Mouse (Mus musculus) liver, adult 2 months (tissue): Measurements from ENCODE around the gene Kcnj15. TPM values are rescaled to one million over a fixed set of nuclear protein-coding genes. Genes with fewer than 3 reads are reported as not detected.

ENCODE experiments used
- DNase-seq: peaks from one replicate; pipeline ENCODE4 v3.0.0-alpha.2; 2011; ENCODE audit warnings: low read depth, low spot score; ENCODE audit errors: extremely low read depth
- H3K27ac ChIP-seq: fragments of 200-500 bp; replicated peaks from 2 replicates; pipeline ENCODE4 v1.5.1; 2012; ENCODE audit warnings: low read depth, mild to moderate bottlenecking, control low read depth, inconsistent platforms, low read length; ENCODE audit not compliant: insufficient read depth
- H3K27me3 ChIP-seq: fragments of 200-500 bp; 2 replicates; pipeline ENCODE4 v1.6.1; 2012; ENCODE audit warnings: mild to moderate bottlenecking, moderate library complexity, low read length, inconsistent platforms; ENCODE audit not compliant: control insufficient read depth, insufficient read depth
- H3K36me3 ChIP-seq: fragments of 200-500 bp; 2 replicates; pipeline ENCODE4 v1.6.1; 2012; ENCODE audit warnings: low read length, inconsistent platforms; ENCODE audit not compliant: control insufficient read depth, insufficient read depth
- H3K4me1 ChIP-seq: fragments of 200-500 bp; 2 replicates; pipeline ENCODE4 v1.6.1; 2011; ENCODE audit warnings: low read length; ENCODE audit not compliant: control insufficient read depth, insufficient read depth
- H3K4me3 ChIP-seq: fragments of 200-500 bp; 2 replicates; pipeline ENCODE4 v1.5.1; 2011; ENCODE audit warnings: low read depth, mild to moderate bottlenecking, control low read depth, low read length, moderate library complexity; ENCODE audit not compliant: insufficient read depth
- H3K79me2 ChIP-seq: fragments of 200-500 bp; 2 replicates; pipeline ENCODE4 v1.6.1; 2012; ENCODE audit warnings: inconsistent platforms, mild to moderate bottlenecking, low read length, moderate library complexity; ENCODE audit not compliant: control insufficient read depth, insufficient read depth
- H3K9ac ChIP-seq: fragments of 200-500 bp; 2 replicates; pipeline ENCODE4 v1.6.1; 2012; ENCODE audit warnings: low read depth, mild to moderate bottlenecking, control low read depth, inconsistent platforms, low read length
- CTCF ChIP-seq: fragments of 200-500 bp; IDR thresholded peaks from 2 replicates; pipeline ENCODE4 v1.5.1; 2011; ENCODE audit warnings: low read depth, low read length, control low read depth
- POLR2A ChIP-seq: fragments of 200-500 bp; IDR thresholded peaks from 2 replicates; pipeline ENCODE4 v1.6.1; 2011; ENCODE audit warnings: low read length, control low read depth; ENCODE audit not compliant: insufficient read depth; ENCODE audit errors: extremely low read depth
- WGBS: fragments of 180-500 bp; shearing (Covaris S2); methylation state at CpG from one replicate; pipeline ENCODE4 v1.1.7; 2018; 5-methylcytosine and 5-hydroxymethylcytosine counted together
- polyA plus RNA-seq: library from polyadenylated mRNA; depleted of rRNA; stranded (reverse); fragments of >200 nt; gene quantifications from 2 replicates; pipeline ENCODE4 v1.2.3, GENCODE M21; 2012
- total RNA-seq: library from RNA; depleted of rRNA; stranded (reverse); fragments of >200 nt; gene quantifications from 2 replicates; pipeline ENCODE4 v1.2.3, GENCODE M21; 2014

Kcnj15 gene
- total and polyA plus RNA-seq, 2 experiments: 0.06 to 0.18 TPM

GRCm38 (mm10) chr16:95264324-95264723, 7.0 kb downstream of the Kcnj15 start:
- H3K36me3 ChIP-seq: no peaks in the 10 kb centered on the region
- H3K27me3 ChIP-seq: no peaks in the 10 kb centered on the region
- no peak for DNase-seq
- no peak overlapping the region for H3K9ac ChIP-seq
- no peak overlapping the region for H3K27ac ChIP-seq
- H3K4me3 ChIP-seq: no peak overlapping the region
- no peaks in the 10 kb centered on the region for H3K79me2 ChIP-seq
- 72% methylated on average over 5 of the region's 5 CpGs for WGBS
- TF ChIP-seq POLR2A (no peak), CTCF (no peak)
- no peaks in the 10 kb centered on the region for H3K4me1 ChIP-seq

DNA sequence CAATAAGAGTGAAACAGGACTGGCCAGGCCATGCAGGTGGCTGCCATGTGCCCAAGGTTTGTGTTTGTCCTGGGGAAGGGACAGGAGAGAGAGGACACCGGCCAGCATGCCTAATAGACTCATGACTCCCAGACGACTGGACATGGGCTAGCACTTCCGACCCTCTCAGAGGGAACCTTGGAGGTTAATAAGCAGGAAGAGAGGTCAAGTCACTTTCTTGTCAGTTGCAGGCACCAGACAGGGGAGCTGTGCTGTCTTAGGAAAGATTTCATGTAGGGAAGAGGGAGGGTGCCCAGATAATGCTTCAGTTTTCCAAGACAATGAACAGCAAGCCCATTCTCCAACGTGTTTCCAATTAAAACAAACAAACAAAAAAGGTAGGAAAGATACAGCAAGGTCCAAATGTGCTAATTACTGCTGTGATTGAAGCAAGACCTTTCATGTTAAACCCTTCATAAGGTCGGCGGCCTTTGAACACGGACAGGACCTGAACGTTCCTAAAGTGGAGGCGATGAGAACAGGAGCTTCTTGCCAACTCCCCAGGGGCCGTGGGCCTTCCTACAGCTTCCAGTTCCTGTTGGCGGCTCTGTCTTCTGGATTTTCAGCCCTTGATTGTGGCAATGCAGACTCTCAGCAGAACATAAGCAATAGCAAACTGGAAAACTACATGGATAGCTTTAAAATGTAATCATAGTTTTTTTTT, 10.3 kb downstream of the Kcnj15 start:
- Histone ChIP-seq H3K27me3 (no peaks in the 10 kb centered on the region), H3K4me3 (no peak overlapping the region), H3K79me2 (no peaks in the 10 kb centered on the region), H3K27ac (no peak overlapping the region), H3K36me3 (no peaks in the 10 kb centered on the region), H3K9ac (no peak overlapping the region), H3K4me1 (no peaks in the 10 kb centered on the region)
- no peak for TF ChIP-seq CTCF
- no peak for TF ChIP-seq POLR2A
- no peak for DNase-seq
- 71% methylated on average over 11 of the region's 11 CpGs for WGBS

DNA sequence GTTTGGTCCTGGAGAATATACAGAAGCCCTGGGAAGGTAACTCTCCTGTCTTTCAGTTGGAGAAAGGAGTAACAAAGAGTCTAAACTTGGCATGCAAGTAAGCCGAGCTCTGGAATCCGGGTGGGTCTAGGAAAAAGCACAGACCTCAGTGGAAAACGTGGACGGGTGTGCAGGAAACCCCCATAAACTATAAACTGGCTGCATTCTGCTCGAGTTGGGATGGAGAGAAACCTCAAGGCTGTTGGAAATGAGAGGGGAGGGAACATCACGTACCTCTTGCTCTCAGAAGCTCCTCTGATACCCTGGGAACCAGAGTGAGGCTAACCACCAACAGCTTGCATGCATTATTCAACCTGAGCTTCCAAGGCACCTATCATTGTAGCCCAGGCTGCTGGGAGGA, 12.3 kb downstream of the Kcnj15 start:
- Histone ChIP-seq H3K4me1 (no peaks in the 10 kb centered on the region), H3K79me2 (no peaks in the 10 kb centered on the region), H3K9ac (no peak overlapping the region), H3K27ac (no peak overlapping the region), H3K27me3 (no peaks in the 10 kb centered on the region), H3K4me3 (no peak overlapping the region), H3K36me3 (no peaks in the 10 kb centered on the region)
- no peak for TF ChIP-seq POLR2A
- no peak for TF ChIP-seq CTCF
- DNase-seq: no peak
- 70% methylated on average over 6 of the region's 6 CpGs for WGBS

- Histone ChIP-seq H3K9ac (no peak overlapping the region), H3K36me3 (no peaks in the 10 kb centered on the region), H3K27me3 (no peaks in the 10 kb centered on the region), H3K4me1 (no peaks in the 10 kb centered on the region), H3K79me2 (no peaks in the 10 kb centered on the region), H3K4me3 (no peak overlapping the region), H3K27ac (no peak overlapping the region)
- no peak for TF ChIP-seq POLR2A
- WGBS: 74% methylated on average over 2 of the region's 2 CpGs
- no peak for DNase-seq
Observed at GRCm38 (mm10) chr16:95273101-95273500, 15.7 kb downstream of the Kcnj15 start.

- WGBS: 76% methylated on average over 10 of the region's 10 CpGs
- H3K27ac ChIP-seq: no peak overlapping the region
- TF ChIP-seq POLR2A (no peak), CTCF (no peak)
- H3K79me2 ChIP-seq: no peaks in the 10 kb centered on the region
- H3K4me1 ChIP-seq: no peaks in the 10 kb centered on the region
- no peaks in the 10 kb centered on the region for H3K36me3 ChIP-seq
- H3K27me3 ChIP-seq: no peaks in the 10 kb centered on the region
- H3K4me3 ChIP-seq: no peak overlapping the region
- no peak overlapping the region for H3K9ac ChIP-seq
- no peak for DNase-seq
Observed at GRCm38 (mm10) chr16:95275713-95276502, 18.6 kb downstream of the Kcnj15 start.

- TF ChIP-seq POLR2A (no peak), CTCF (no peak)
- H3K27me3 ChIP-seq: no peaks in the 10 kb centered on the region
- H3K9ac ChIP-seq: no peak overlapping the region
- no peak overlapping the region for H3K4me3 ChIP-seq
- H3K4me1 ChIP-seq: no peaks in the 10 kb centered on the region
- 52% methylated on average over 3 of the region's 3 CpGs for WGBS
- DNase-seq: no peak
- H3K27ac ChIP-seq: no peak overlapping the region
- no peaks in the 10 kb centered on the region for H3K36me3 ChIP-seq
- no peaks in the 10 kb centered on the region for H3K79me2 ChIP-seq
Observed at GRCm38 (mm10) chr16:95279015-95279414, 21.7 kb downstream of the Kcnj15 start.
